2 mouse cellular contexts compared by ENCODE assay signal in genomic region chr3:132893676-132894075, GRCm38 (mm10).
TF ChIP-seq lines count a peak whose summit lies in the region.

No protein-coding gene starts in this region.

TF ChIP-seq in CH12.LX, 34 proteins besides CTCF, POLR2A, EP300 and RAD21:
- TF ChIP-seq HCFC1 (IDR thresholded peaks at IDR 0.05; ENCODE audit: low read depth, low read length) (peak; percentile 10; the same call in 1 of the 2 replicates), ZKSCAN1 (IDR thresholded peaks at IDR 0.05; ENCODE audit: borderline replicate concordance, low read depth, low read length) (no peak), JUND (conservative IDR thresholded peaks at IDR 0.05; ENCODE audit: low read depth, low read length) (0 out of 2 replicates have a peak, but pooled peaks have one; percentile 7), SIN3A (IDR thresholded peaks at IDR 0.05; ENCODE audit: low read length) (0 out of 2 replicates have a peak, but pooled peaks have one; percentile 39), MEF2A (IDR thresholded peaks at IDR 0.05; ENCODE audit: borderline replicate concordance, low read depth, low read length) (peak; percentile 27; the same call in 1 of the 2 replicates), ETS1 (conservative IDR thresholded peaks at IDR 0.05; ENCODE audit: low read depth, low read length) (peak; percentile 21; the same call in 1 of the 2 replicates), TCF12 (IDR thresholded peaks at IDR 0.05; ENCODE audit: low read depth, low read length) (0 out of 2 replicates have a peak, but pooled peaks have one; percentile 16), CHD2 (IDR thresholded peaks at IDR 0.05; ENCODE audit: low read length) (peak; percentile 84), ELF1 (IDR thresholded peaks at IDR 0.05; ENCODE audit: low read depth, low read length) (peak; percentile 54; the same call in 1 of the 2 replicates), KAT2A (IDR thresholded peaks at IDR 0.05; ENCODE audit: insufficient replicate concordance, low read length) (no peak)

TF ChIP-seq in MEL, 35 proteins besides CTCF, POLR2A, EP300 and RAD21:
- no peak for TF ChIP-seq SMC3 (IDR thresholded peaks at IDR 0.05; ENCODE audit: low read depth, low read length)
